Mouse (Mus musculus): ENCODE results near the gene Gjb5.

Gene Gjb5

DNA sequence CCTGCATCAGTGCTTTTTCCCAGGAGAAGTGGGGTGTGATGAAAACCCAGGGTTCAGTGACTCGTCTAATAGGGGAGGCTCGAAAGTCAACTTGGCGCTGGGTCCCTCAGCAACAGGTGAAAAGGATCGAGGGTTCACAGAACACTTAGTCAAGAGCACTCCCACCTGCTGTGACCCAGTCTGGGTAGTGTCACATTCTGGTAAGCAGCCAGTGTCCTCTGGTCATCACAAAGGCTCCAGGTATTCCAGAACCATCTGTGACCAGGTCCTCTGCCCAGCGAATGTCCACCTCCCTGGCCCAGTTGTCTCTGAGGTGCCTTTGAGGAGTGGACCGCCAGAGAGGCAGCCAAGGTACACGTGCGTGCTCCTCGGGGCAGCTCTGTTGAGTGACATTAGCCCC, 46.4 kb downstream of the Gjb5 start:
- no peak for DNase-seq (ENCODE audit: low read depth in 1 of 2, low spot score in 2 of 2)

DNA sequence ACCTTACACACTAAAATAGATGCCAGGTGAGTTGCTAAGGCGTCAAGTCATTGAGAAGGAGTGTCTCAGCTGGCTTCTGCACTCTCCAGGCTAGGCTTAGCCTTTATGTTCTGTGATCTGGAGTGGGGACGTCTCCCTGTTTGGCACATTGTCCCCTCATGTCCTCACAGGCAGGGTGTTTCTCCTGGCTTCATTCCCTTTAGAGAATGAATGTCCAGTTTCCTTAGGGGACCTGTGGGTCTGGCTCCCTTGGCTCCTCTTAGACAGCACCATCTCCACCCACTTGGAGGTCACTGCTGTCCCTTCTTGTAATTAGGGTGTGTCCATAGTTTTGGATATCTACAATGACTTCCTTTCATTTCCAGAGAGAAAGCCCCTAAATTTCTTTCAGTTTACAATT, 51.1 kb downstream of the Gjb5 start:
- DNase-seq (ENCODE audit: low read depth in 1 of 2, low spot score in 2 of 2) = no peak
